ENCODE assay signal across 12 mouse cellular contexts in the genomic region with DNA sequence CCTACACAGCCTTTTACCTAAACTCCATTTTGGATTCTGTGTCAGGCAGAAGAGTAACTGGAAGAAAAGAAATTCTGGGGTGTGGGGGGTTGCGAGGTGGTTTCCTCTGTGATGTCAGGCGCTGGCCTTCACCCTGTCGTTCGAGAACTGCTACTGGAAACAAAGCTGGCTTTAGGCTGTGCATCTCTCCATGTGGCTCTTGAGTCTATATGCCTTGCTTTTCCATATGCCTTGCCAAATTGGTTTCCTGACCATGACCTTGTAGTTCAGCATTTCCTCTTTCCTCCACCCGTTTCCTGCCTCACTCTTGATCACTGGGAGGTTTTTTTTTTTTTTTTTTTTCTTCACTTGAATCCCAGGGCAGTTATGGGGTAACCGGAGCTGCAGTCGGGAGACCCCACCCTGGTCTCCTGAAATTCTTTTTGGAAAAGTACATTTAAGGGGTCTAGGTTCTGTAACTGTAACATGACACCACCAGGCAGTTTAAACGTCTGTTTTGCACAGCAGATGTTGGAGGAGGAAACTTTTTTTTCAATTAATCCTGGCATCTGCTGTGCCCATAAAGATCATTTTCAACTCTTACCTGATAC. TPM values are rescaled to one million over a fixed set of nuclear protein-coding genes. Genes with fewer than 3 reads are reported as not detected.
DNase-seq lines count a peak whose midpoint lies in the region; ATAC-seq and TF ChIP-seq lines count a peak whose summit lies in the region.
"Had no signal": no experiment of that assay in that cellular context is flagged by ENCODE, and none has a peak within 500 bp of the region (broad histone marks: within the 10 kb centered on the region; RNA-seq: fewer than 3 reads in every experiment).

No protein-coding gene starts in this region.

- no peak for TF ChIP-seq CTCF in lung, adult 2 months (IDR thresholded peaks at IDR 0.05; ENCODE audit: insufficient read depth, low read length)

- no peak for DNase-seq in heart, adult 18-20 months
- no peak for DNase-seq in lung, adult 2 months
- DNase-seq in embryonic facial prominence, embryonic 14.5 days (ENCODE audit: low spot score): peak; percentile 78
- DNase-seq in mesoderm, embryonic 11.5 days (ENCODE audit: low read depth, low spot score): peak; percentile 50
- no peak for DNase-seq in yolk sac, embryonic 10.5 days (ENCODE audit: low spot score)
- DNase-seq in ovary, postnatal 36 days (ENCODE audit: low spot score): no peak
- DNase-seq: adrenal gland, postnatal 36 days; cerebellum, adult 9-10 months; kidney, postnatal 14 days had no signal

- H3K9me3 ChIP-seq in heart, embryonic 12.5 days (replicated peaks): no peaks in the 10 kb centered on the region
- no peaks in the 10 kb centered on the region for H3K9me3 ChIP-seq in lung, embryonic 15.5 days
- no peaks in the 10 kb centered on the region for H3K9me3 ChIP-seq in embryonic facial prominence, embryonic 14.5 days (ENCODE audit: control insufficient read depth, low read length)

- H3K4me2 ChIP-seq in heart, embryonic 12.5 days: no peak overlapping the region
- no peak overlapping the region for H3K4me2 ChIP-seq in lung, embryonic 15.5 days
- 0 out of 2 replicates have a peak overlapping the region, but pooled peaks have one; percentile 7 for H3K4me2 ChIP-seq in embryonic facial prominence, embryonic 14.5 days (ENCODE audit: low read depth, low read length)

- ATAC-seq in heart, embryonic 12.5 days (ENCODE audit: insufficient number of reproducible peaks, low FRiP score): peak; percentile 59; the same call in 1 of the 2 replicates
- 0 out of 2 replicates have a peak, but pooled peaks have one; percentile 23 for ATAC-seq in lung, embryonic 15.5 days (ENCODE audit: borderline replicate concordance, extremely low read depth, low FRiP score, low TSS enrichment)
- peak; percentile 55 for ATAC-seq in embryonic facial prominence, embryonic 14.5 days (ENCODE audit: low read depth)

- peaks cover 22% of the 10 kb centered on the region for H3K4me1 ChIP-seq in heart, embryonic 12.5 days (replicated peaks)
- peaks cover 17% of the 10 kb centered on the region for H3K4me1 ChIP-seq in lung, embryonic 15.5 days
- H3K4me1 ChIP-seq in lung, adult 2 months (ENCODE audit: control insufficient read depth, insufficient read depth, low read length): peaks cover 2% of the 10 kb centered on the region
- H3K4me1 ChIP-seq in embryonic facial prominence, embryonic 14.5 days (ENCODE audit: control insufficient read depth, insufficient read depth, low read length): peaks cover 17% of the 10 kb centered on the region

- H3K27ac ChIP-seq in heart, embryonic 12.5 days (ENCODE audit: poor library complexity, severe bottlenecking): 0 out of 2 replicates have a peak overlapping the region, but pooled peaks have one; percentile 31
- H3K27ac ChIP-seq in lung, embryonic 15.5 days: peak overlapping the region; percentile 42; the same call in 1 of the 2 replicates
- peak overlapping the region; percentile 53 for H3K27ac ChIP-seq in embryonic facial prominence, embryonic 14.5 days (replicated peaks; ENCODE audit: low read depth, low read length)
- H3K27ac ChIP-seq: macrophage had no signal

- no peak for TF ChIP-seq POLR2A in lung, adult 2 months (IDR thresholded peaks at IDR 0.05; ENCODE audit: borderline replicate concordance, extremely low read depth, low read depth, low read length)

- H3K9ac ChIP-seq in heart, embryonic 12.5 days: no peak overlapping the region
- H3K9ac ChIP-seq in lung, embryonic 15.5 days: no peak overlapping the region
- no peak overlapping the region for H3K9ac ChIP-seq in embryonic facial prominence, embryonic 14.5 days (ENCODE audit: low read depth, low read length)

- no peaks in the 10 kb centered on the region for H3K36me3 ChIP-seq in heart, embryonic 12.5 days
- H3K36me3 ChIP-seq in lung, embryonic 15.5 days: no peaks in the 10 kb centered on the region
- H3K36me3 ChIP-seq in embryonic facial prominence, embryonic 14.5 days (ENCODE audit: control insufficient read depth, insufficient read depth, low read length): no peaks in the 10 kb centered on the region

- no peaks in the 10 kb centered on the region for H3K27me3 ChIP-seq in heart, embryonic 12.5 days (replicated peaks)
- no peaks in the 10 kb centered on the region for H3K27me3 ChIP-seq in lung, embryonic 15.5 days
- no peaks in the 10 kb centered on the region for H3K27me3 ChIP-seq in embryonic facial prominence, embryonic 14.5 days (replicated peaks; ENCODE audit: control insufficient read depth, insufficient read depth, low read length)

- WGBS in heart, embryonic 12.5 days: 39% methylated on average over 8 of the region's 8 CpGs
- 28% methylated on average over 8 of the region's 8 CpGs for WGBS in lung, embryonic 15.5 days
- WGBS in lung, adult 2 months: 25% methylated on average over 8 of the region's 8 CpGs
- WGBS in embryonic facial prominence, embryonic 14.5 days: 21% methylated on average over 8 of the region's 8 CpGs

- no peak overlapping the region for H3K4me3 ChIP-seq in heart, embryonic 12.5 days
- H3K4me3 ChIP-seq in lung, embryonic 15.5 days: no peak overlapping the region
- no peak overlapping the region for H3K4me3 ChIP-seq in lung, adult 2 months (replicated peaks; ENCODE audit: extremely low read depth, low read depth, low read length)
- no peak overlapping the region for H3K4me3 ChIP-seq in embryonic facial prominence, embryonic 14.5 days (ENCODE audit: low read depth, low read length)

RNA-seq across cellular contexts. Expression of a gene that starts 33.1 kb away (rescaled TPM):
- 32.2 and 33.1 TPM in 2 replicates for polyA plus RNA-seq in heart, embryonic 12.5 days (2016; fragmentation: Nextera tagmentation; extraction: Ambion mirVana)
- 10 to 100 TPM; 16.2 to 17.7 TPM for total RNA-seq in heart, adult 18-20 months (2021)
- 36.7 and 41.4 TPM in 2 replicates for polyA plus RNA-seq in lung, embryonic 15.5 days (2015; fragmentation: Nextera tagmentation; extraction: Ambion mirVana)
- polyA plus RNA-seq in lung, adult 2 months (2012; rRNA removed): 57.1 and 57.9 TPM in 2 replicates
- 32.1 and 42.2 TPM in 2 replicates for polyA plus RNA-seq in embryonic facial prominence, embryonic 14.5 days (2014; fragmentation: Nextera tagmentation; extraction: Ambion mirVana)

Comparison
In these comparisons a context has a peak if more than half of its experiments do, and no peak if none do; other contexts are left out.
1. DNase-seq: peak in embryonic facial prominence, embryonic 14.5 days (single experiment) and mesoderm, embryonic 11.5 days (single experiment); none in heart, adult 18-20 months (0 of 2), lung, adult 2 months (single experiment), yolk sac, embryonic 10.5 days (single experiment) and ovary, postnatal 36 days (single experiment).
2. Peak in every context shown above with its lines, with median percentiles within 50 percentile points of each other: ATAC-seq and H3K27ac ChIP-seq.